Mouse (Mus musculus) liver, adult 2 months (tissue): ENCODE data around the gene Rfx7.
A peak's percentile ranks its signal among the peaks of the same experiment; 100 is the strongest.

Experiments
- CTCF ChIP-seq: fragments of 200-500 bp; IDR thresholded peaks from 2 replicates; pipeline ENCODE4 v1.5.1; 2011; ENCODE audit warnings: low read depth, low read length, control low read depth
- POLR2A ChIP-seq: fragments of 200-500 bp; IDR thresholded peaks from 2 replicates; pipeline ENCODE4 v1.6.1; 2011; ENCODE audit warnings: low read length, control low read depth; ENCODE audit not compliant: insufficient read depth; ENCODE audit errors: extremely low read depth

- TF ChIP-seq CTCF: peak; percentile 17; the same call in 1 of the 2 replicates
- peak; percentile 78 for TF ChIP-seq POLR2A
Measured at GRCm38 (mm10) chr9:72531291-72531995, 597 bp upstream of the Rfx7 start.
